Mouse (Mus musculus) liver, adult 2 months (tissue): ENCODE data around the gene Tmpo. TPM values are rescaled to one million over a fixed set of nuclear protein-coding genes. Genes with fewer than 3 reads are reported as not detected.

Experiments used
- DNase-seq: peaks from one replicate; pipeline ENCODE4 v3.0.0-alpha.2; 2011; ENCODE audit warnings: low read depth, low spot score; ENCODE audit errors: extremely low read depth
- H3K27ac ChIP-seq: fragments of 200-500 bp; replicated peaks from 2 replicates; pipeline ENCODE4 v1.5.1; 2012; ENCODE audit warnings: low read depth, mild to moderate bottlenecking, control low read depth, inconsistent platforms, low read length; ENCODE audit not compliant: insufficient read depth
- H3K27me3 ChIP-seq: fragments of 200-500 bp; 2 replicates; pipeline ENCODE4 v1.6.1; 2012; ENCODE audit warnings: mild to moderate bottlenecking, moderate library complexity, low read length, inconsistent platforms; ENCODE audit not compliant: control insufficient read depth, insufficient read depth
- H3K36me3 ChIP-seq: fragments of 200-500 bp; 2 replicates; pipeline ENCODE4 v1.6.1; 2012; ENCODE audit warnings: low read length, inconsistent platforms; ENCODE audit not compliant: control insufficient read depth, insufficient read depth
- H3K4me1 ChIP-seq: fragments of 200-500 bp; 2 replicates; pipeline ENCODE4 v1.6.1; 2011; ENCODE audit warnings: low read length; ENCODE audit not compliant: control insufficient read depth, insufficient read depth
- H3K4me3 ChIP-seq: fragments of 200-500 bp; 2 replicates; pipeline ENCODE4 v1.5.1; 2011; ENCODE audit warnings: low read depth, mild to moderate bottlenecking, control low read depth, low read length, moderate library complexity; ENCODE audit not compliant: insufficient read depth
- H3K79me2 ChIP-seq: fragments of 200-500 bp; 2 replicates; pipeline ENCODE4 v1.6.1; 2012; ENCODE audit warnings: inconsistent platforms, mild to moderate bottlenecking, low read length, moderate library complexity; ENCODE audit not compliant: control insufficient read depth, insufficient read depth
- H3K9ac ChIP-seq: fragments of 200-500 bp; 2 replicates; pipeline ENCODE4 v1.6.1; 2012; ENCODE audit warnings: low read depth, mild to moderate bottlenecking, control low read depth, inconsistent platforms, low read length
- CTCF ChIP-seq: fragments of 200-500 bp; IDR thresholded peaks from 2 replicates; pipeline ENCODE4 v1.5.1; 2011; ENCODE audit warnings: low read depth, low read length, control low read depth
- POLR2A ChIP-seq: fragments of 200-500 bp; IDR thresholded peaks from 2 replicates; pipeline ENCODE4 v1.6.1; 2011; ENCODE audit warnings: low read length, control low read depth; ENCODE audit not compliant: insufficient read depth; ENCODE audit errors: extremely low read depth
- WGBS: fragments of 180-500 bp; shearing (Covaris S2); methylation state at CpG from one replicate; pipeline ENCODE4 v1.1.7; 2018; 5-methylcytosine and 5-hydroxymethylcytosine counted together
- polyA plus RNA-seq: library from polyadenylated mRNA; depleted of rRNA; stranded (reverse); fragments of >200 nt; gene quantifications from 2 replicates; pipeline ENCODE4 v1.2.3, GENCODE M21; 2012; rRNA removed
- total RNA-seq: library from RNA; depleted of rRNA; stranded (reverse); fragments of >200 nt; gene quantifications from 2 replicates; pipeline ENCODE4 v1.2.3, GENCODE M21; 2014; rRNA removed

Gene Tmpo
- total and polyA plus RNA-seq, 2 experiments, result 12.1 to 43.3 TPM

GRCm38 (mm10) chr10:91098056-91098455 lies 83.1 kb downstream of the Tmpo start:
- Histone ChIP-seq H3K9ac (no peak overlapping the region), H3K4me1 (no peaks in the 10 kb centered on the region), H3K27me3 (no peaks in the 10 kb centered on the region), H3K79me2 (no peaks in the 10 kb centered on the region), H3K36me3 (peaks cover 3% of the 10 kb centered on the region; the same call in 1 of the 2 replicates), H3K4me3 (no peak overlapping the region), H3K27ac (no peak overlapping the region)
- 90% methylated on average over 8 of the region's 8 CpGs for WGBS
- TF ChIP-seq POLR2A (no peak), CTCF (no peak)
- DNase-seq, result no peak

Other genes with a start within 250 kb of the Tmpo start
- gene Apaf1, start 98.5 kb downstream of the Tmpo start, total RNA-seq, result 3.1 and 3.4 TPM in 2 replicates
- gene Apaf1, start 98.5 kb downstream of the Tmpo start, polyA plus RNA-seq, result 0.80 and 1.6 TPM in 2 replicates
- 6.9 TPM in 2 replicates for gene Ikbip, start 98.4 kb downstream of the Tmpo start, total RNA-seq
- gene Ikbip, start 98.4 kb downstream of the Tmpo start, polyA plus RNA-seq, result 0.38 and 0.77 TPM in 2 replicates
- 222 and 288 TPM in 2 replicates for gene Slc25a3, start 57.3 kb downstream of the Tmpo start, total RNA-seq
- 269 and 371 TPM in 2 replicates for gene Slc25a3, start 57.3 kb downstream of the Tmpo start, polyA plus RNA-seq